Comparison of ENCODE assay signal across 9 mouse cellular contexts in genomic region chr13:21715131-21715863, GRCm38 (mm10). TPM values are rescaled to one million over a fixed set of nuclear protein-coding genes. Genes with fewer than 3 reads are reported as not detected.
A peak's percentile ranks its signal among the peaks of the same experiment; 100 is the strongest.
DNase-seq lines count a peak whose midpoint lies in the region; ATAC-seq and TF ChIP-seq lines count a peak whose summit lies in the region.
"Had no signal": no experiment of that assay in that cellular context is flagged by ENCODE, and none has a peak within 500 bp of the region (broad histone marks: within the 10 kb centered on the region; RNA-seq: fewer than 3 reads in every experiment).

No protein-coding gene starts in this region.

- peak overlapping the region; percentile 94 for H3K27ac ChIP-seq in forebrain, embryonic 14.5 days (ENCODE audit: low read depth, low read length)
- H3K27ac ChIP-seq in olfactory bulb, adult 2 months (ENCODE audit: insufficient read depth, low read depth, low read length) = peak overlapping the region; percentile 4; the same call in 1 of the 2 replicates

- peak overlapping the region; percentile 40 for H3K4me3 ChIP-seq in forebrain, embryonic 14.5 days (ENCODE audit: low read depth, low read length)
- H3K4me3 ChIP-seq in olfactory bulb, adult 2 months (ENCODE audit: insufficient read depth, low read depth, low read length) = peak overlapping the region; percentile 51

- H3K36me3 ChIP-seq in forebrain, embryonic 14.5 days (ENCODE audit: control insufficient read depth, insufficient read depth, low read length) = no peaks in the 10 kb centered on the region

- ATAC-seq in forebrain, embryonic 14.5 days = no peak

- no peaks in the 10 kb centered on the region for H3K9me3 ChIP-seq in forebrain, embryonic 14.5 days (replicated peaks; ENCODE audit: control insufficient read depth, low read length)

- H3K27me3 ChIP-seq in forebrain, embryonic 14.5 days (replicated peaks; ENCODE audit: control insufficient read depth, insufficient read depth, low read length) = no peaks in the 10 kb centered on the region
- H3K27me3 ChIP-seq: Patski had no signal

- TF ChIP-seq POLR2A in olfactory bulb, adult 2 months (IDR thresholded peaks at IDR 0.05; ENCODE audit: insufficient read depth, low read depth, low read length) = no peak

- under 1% methylated on average over 19 of the region's 22 CpGs for WGBS in forebrain, embryonic 14.5 days
- WGBS in olfactory bulb, adult 2 months = under 1% methylated on average over 22 of the region's 22 CpGs

- peak overlapping the region; percentile 69 for H3K9ac ChIP-seq in forebrain, embryonic 14.5 days (ENCODE audit: low read length)

- DNase-seq in adrenal gland, postnatal 14 days = peak; percentile 17
- no peak for DNase-seq in adrenal gland, postnatal 4 days (ENCODE audit: low spot score in 2 of 2)
- DNase-seq in spleen, adult 12 weeks (ENCODE audit: low spot score) = peak; percentile 32
- DNase-seq in spleen, postnatal 36 days (ENCODE audit: low spot score in 2 of 2) = no peak
- peak; percentile 41 for DNase-seq in forebrain, embryonic 14.5 days (ENCODE audit: low spot score)
- peak; percentile 44 for DNase-seq in liver
- DNase-seq in adrenal gland, adult 18-20 months (ENCODE audit: low spot score in 2 of 2) = no peak

- H3K4me2 ChIP-seq in forebrain, embryonic 14.5 days (ENCODE audit: low read length) = peak overlapping the region; percentile 78

- peaks cover 20% of the 10 kb centered on the region for H3K4me1 ChIP-seq in forebrain, embryonic 14.5 days (ENCODE audit: control insufficient read depth, insufficient read depth, low read length)
- no peaks in the 10 kb centered on the region for H3K4me1 ChIP-seq in olfactory bulb, adult 2 months (ENCODE audit: control insufficient read depth, insufficient read depth, low read length)

- no peak for TF ChIP-seq CTCF in olfactory bulb, adult 2 months (IDR thresholded peaks at IDR 0.05; ENCODE audit: insufficient read depth, low read depth, low read length)

RNA-seq across cellular contexts. Expression of gene Hist1h2bl, which starts 0.6 kb away (rescaled TPM):
- total RNA-seq in adrenal gland, postnatal 14 days (2021) = 191 and 254 TPM in 2 replicates
- 100 to 1,000 TPM; 453 to 539 TPM for total RNA-seq in adrenal gland, postnatal 4 days (2021)
- polyA plus RNA-seq in forebrain, embryonic 14.5 days (2014; fragmentation: Nextera tagmentation; extraction: Ambion mirVana) = 3.7 and 4.2 TPM in 2 replicates
- polyA plus RNA-seq in olfactory bulb, adult 2 months (2012; ENCODE audit: insufficient read depth, insufficient read length, low replicate concordance, missing spikeins) = not detected in 2 replicates
- total RNA-seq in adrenal gland, adult 18-20 months (2021) = 10 to 100 TPM; 21.3 to 23.3 TPM

RNA-seq across cellular contexts. Expression of gene Hist1h2ai, which starts 0.9 kb away (rescaled TPM):
- total RNA-seq in adrenal gland, postnatal 14 days (2021) = 129 and 184 TPM in 2 replicates
- 100 to 1,000 TPM; 319 to 362 TPM for total RNA-seq in adrenal gland, postnatal 4 days (2021)
- polyA plus RNA-seq in forebrain, embryonic 14.5 days (2014; fragmentation: Nextera tagmentation; extraction: Ambion mirVana) = 13.2 and 45.9 TPM in 2 replicates
- not detected in 2 replicates for polyA plus RNA-seq in olfactory bulb, adult 2 months (2012; ENCODE audit: insufficient read depth, insufficient read length, low replicate concordance, missing spikeins)
- 10 to 100 TPM; 21.4 to 30.6 TPM for total RNA-seq in adrenal gland, adult 18-20 months (2021)
- polyA plus RNA-seq: Patski had no signal

RNA-seq across cellular contexts. Expression of gene Hist1h3h, which starts 2.2 kb away (rescaled TPM):
- total RNA-seq in adrenal gland, postnatal 14 days (2021) = 287 and 324 TPM in 2 replicates
- total RNA-seq in adrenal gland, postnatal 4 days (2021) = 100 to 1,000 TPM; 643 to 717 TPM
- 7.3 and 11.0 TPM in 2 replicates for polyA plus RNA-seq in forebrain, embryonic 14.5 days (2014; fragmentation: Nextera tagmentation; extraction: Ambion mirVana)
- polyA plus RNA-seq in olfactory bulb, adult 2 months (2012; ENCODE audit: insufficient read depth, insufficient read length, low replicate concordance, missing spikeins) = not detected in 2 replicates
- total RNA-seq in adrenal gland, adult 18-20 months (2021) = 10 to 100 TPM; 25.1 to 28.5 TPM

RNA-seq across cellular contexts. Expression of gene Hist1h2bm, which starts 6.5 kb away (rescaled TPM):
- total RNA-seq in adrenal gland, postnatal 14 days (2021) = 57.9 and 74.0 TPM in 2 replicates
- 100 to 1,000 TPM; 142 to 169 TPM for total RNA-seq in adrenal gland, postnatal 4 days (2021)
- polyA plus RNA-seq in forebrain, embryonic 14.5 days (2014; fragmentation: Nextera tagmentation; extraction: Ambion mirVana) = 2.5 and 3.9 TPM in 2 replicates
- not detected in 2 replicates for polyA plus RNA-seq in olfactory bulb, adult 2 months (2012; ENCODE audit: insufficient read depth, insufficient read length, low replicate concordance, missing spikeins)
- 1 to 10 TPM; 5.2 to 5.8 TPM for total RNA-seq in adrenal gland, adult 18-20 months (2021)
- polyA plus RNA-seq: Patski had no signal

RNA-seq across cellular contexts. Expression of gene Olfr1359, which starts 17.4 kb away (rescaled TPM):
- total RNA-seq in adrenal gland, postnatal 14 days (2021) = not detected in 2 replicates
- total RNA-seq in adrenal gland, postnatal 4 days (2021) = not detected
- polyA plus RNA-seq in forebrain, embryonic 14.5 days (2014; fragmentation: Nextera tagmentation; extraction: Ambion mirVana) = not detected in 2 replicates
- polyA plus RNA-seq in olfactory bulb, adult 2 months (2012; ENCODE audit: insufficient read depth, insufficient read length, low replicate concordance, missing spikeins) = not detected in 2 replicates
- not detected for total RNA-seq in adrenal gland, adult 18-20 months (2021)
- polyA plus RNA-seq: Patski had no signal

Comparison
In these comparisons a context has a peak if more than half of its experiments do, and no peak if none do; other contexts are left out.
1. DNase-seq: peak in adrenal gland, postnatal 14 days (single experiment), spleen, adult 12 weeks (single experiment), forebrain, embryonic 14.5 days (single experiment) and liver (single experiment); none in adrenal gland, postnatal 4 days (0 of 2), spleen, postnatal 36 days (0 of 2) and adrenal gland, adult 18-20 months (0 of 2).